Mouse (Mus musculus): Measurements from ENCODE around the gene Osbpl5.

GRCm38 (mm10) chr7:143733746-143734145 lies 23.0 kb downstream of the Osbpl5 start:
- no peak for TF ChIP-seq POLR2A (IDR thresholded peaks at IDR 0.05; ENCODE audit: borderline replicate concordance, control insufficient read depth, low read depth, low read length)
- TF ChIP-seq CTCF (IDR thresholded peaks at IDR 0.05; ENCODE audit: control insufficient read depth, insufficient read depth, low read length) = no peak
